Mouse (Mus musculus) bone marrow, adult 2 months (tissue): ENCODE measurements around the gene Ranbp3l.

Experiments used
- CTCF ChIP-seq: fragments of 200-500 bp; IDR thresholded peaks from 2 replicates; pipeline ENCODE4 v1.5.1; 2011; ENCODE audit warnings: low read length, control low read depth; ENCODE audit not compliant: control insufficient read depth, insufficient read depth
- POLR2A ChIP-seq: fragments of 200-500 bp; IDR thresholded peaks from 2 replicates; pipeline ENCODE4 v1.6.1; 2011; ENCODE audit warnings: low read depth, mild to moderate bottlenecking, control low read depth, low read length, borderline replicate concordance; ENCODE audit not compliant: control insufficient read depth

DNA sequence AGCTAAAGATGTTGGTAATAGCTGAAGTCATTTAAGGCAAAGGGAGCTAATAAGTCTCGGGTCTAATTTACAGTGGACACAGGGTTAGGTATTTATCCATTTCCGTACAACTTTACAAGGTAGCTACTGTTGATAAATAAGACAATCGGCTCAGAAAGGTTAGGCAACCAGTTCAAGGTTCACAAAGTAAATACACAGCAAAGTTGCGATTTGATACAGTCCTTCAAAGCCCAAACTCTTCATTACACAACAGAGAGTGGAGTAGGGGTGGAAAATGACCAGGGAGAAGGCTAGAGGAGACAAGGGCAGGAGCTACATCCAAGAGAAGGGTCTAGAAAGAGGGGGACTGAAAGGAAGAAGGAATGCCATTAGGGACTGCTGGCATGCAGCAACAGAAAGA, 101.1 kb downstream of the Ranbp3l start:
- TF ChIP-seq POLR2A = no peak
- no peak for TF ChIP-seq CTCF
